19 mouse cellular contexts compared by ENCODE assay signal in genomic region chr9:61476351-61476750, GRCm38 (mm10).
A peak's percentile ranks its signal among the peaks of the same experiment; 100 is the strongest.
DNase-seq lines count a peak whose midpoint lies in the region.
"Had no signal": no experiment of that assay in that cellular context is flagged by ENCODE, and none has a peak within 500 bp of the region (broad histone marks: within the 10 kb centered on the region; RNA-seq: fewer than 3 reads in every experiment).

No protein-coding gene starts in this region.

- intact Hi-C loops in heart, postnatal 25 days (cut with DNase I) = no loop called here

- peak; percentile 52 for DNase-seq in gastrocnemius, adult 18-20 months (ENCODE audit: low spot score)
- no peak for DNase-seq in gastrocnemius, postnatal 4 days (ENCODE audit: low spot score in 2 of 2)
- peak; percentile 14 for DNase-seq in heart, postnatal 25 days (ENCODE audit: low spot score)
- DNase-seq in heart, postnatal 4 days = no peak
- peak; percentile 70 for DNase-seq in MN1 (ENCODE audit: low spot score)
- DNase-seq in skeletal muscle tissue, adult 2 months (ENCODE audit: low read depth, low spot score) = peak; percentile 64
- DNase-seq in right cerebral cortex, postnatal 36 days (ENCODE audit: low spot score in 2 of 2) = no peak
- DNase-seq: adrenal gland, adult 2 months; B cell, adult 2 months; cerebellum, adult 11 months; cerebellum, adult 9-11 months; embryo, embryonic 11 days; kidney, adult 11 months; kidney, postnatal 14 days; layer of hippocampus, adult 9-11 months; liver, embryonic 13.5 days; lung, adult 18-20 months; lung, postnatal 10 days; thymus, postnatal 4 days had no signal

Comparison
In these comparisons a context has a peak if more than half of its experiments do, and no peak if none do; other contexts are left out.
1. DNase-seq: peak in gastrocnemius, adult 18-20 months (single experiment), heart, postnatal 25 days (single experiment), MN1 (single experiment) and skeletal muscle tissue, adult 2 months (single experiment); none in gastrocnemius, postnatal 4 days (0 of 2), heart, postnatal 4 days (single experiment) and right cerebral cortex, postnatal 36 days (0 of 2).